Mouse (Mus musculus): ENCODE results near the gene Tmem86a.

- TF ChIP-seq CTCF (IDR thresholded peaks at IDR 0.05; ENCODE audit: borderline replicate concordance, control insufficient read depth, extremely low read depth, insufficient read depth, low read length, poor library complexity) (no peak), POLR2A (IDR thresholded peaks at IDR 0.05; ENCODE audit: control insufficient read depth, extremely low read depth, insufficient read depth, low read length, poor library complexity) (no peak)
These were observed 37.2 kb upstream of the Tmem86a start for GRCm38 (mm10) chr7:47013131-47013767.
